Mouse (Mus musculus): Measurements from ENCODE around the gene Rasgrp2. TPM values are rescaled to one million over a fixed set of nuclear protein-coding genes. Genes with fewer than 3 reads are reported as not detected.

The Rasgrp2 gene
- total and polyA plus RNA-seq, 2 experiments from 2014 or later, result 252 to 283 TPM

DNA sequence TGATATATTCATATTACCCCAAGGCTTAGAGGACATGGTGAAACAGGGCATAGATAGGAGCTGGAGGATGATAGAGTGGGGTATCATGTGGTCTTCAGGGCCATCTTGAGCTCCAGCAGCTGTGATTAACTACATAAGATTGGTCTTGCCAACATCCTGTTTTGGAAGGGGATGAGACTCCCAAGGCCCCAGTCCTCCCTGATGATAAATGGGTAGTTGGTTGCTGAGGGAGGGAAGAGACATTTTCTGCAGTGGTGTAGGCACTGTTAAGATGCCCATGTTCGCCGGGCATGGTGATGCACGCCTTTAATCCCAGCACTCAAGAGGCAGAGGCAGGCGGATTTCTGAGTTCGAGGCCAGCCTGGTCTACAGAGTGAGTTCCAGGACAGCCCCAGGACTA is 17.9 kb upstream of the Rasgrp2 start:
- WGBS, result 94% methylated on average over 5 of the region's 5 CpGs
- no peak overlapping the region for H3K4me3 ChIP-seq (ENCODE audit: low read length)
- no peak for TF ChIP-seq CTCF (IDR thresholded peaks at IDR 0.05; ENCODE audit: low read depth)
- peaks cover 4% of the 10 kb centered on the region for H3K4me1 ChIP-seq (ENCODE audit: insufficient read depth, low read length)
- peaks cover 25% of the 10 kb centered on the region for H3K36me3 ChIP-seq (ENCODE audit: insufficient read depth, low read length)
- no peak for DNase-seq (ENCODE audit: low spot score)
- H3K27me3 ChIP-seq (ENCODE audit: insufficient read depth, low read length), result no peaks in the 10 kb centered on the region
- no peak overlapping the region for H3K4me2 ChIP-seq (ENCODE audit: low read depth, low read length)
- no peak overlapping the region for H3K9ac ChIP-seq (replicated peaks; ENCODE audit: low read length)
- H3K27ac ChIP-seq, result no peak overlapping the region
- H3K9me3 ChIP-seq (ENCODE audit: low read length), result no peaks in the 10 kb centered on the region
- no peak for ATAC-seq

DNA sequence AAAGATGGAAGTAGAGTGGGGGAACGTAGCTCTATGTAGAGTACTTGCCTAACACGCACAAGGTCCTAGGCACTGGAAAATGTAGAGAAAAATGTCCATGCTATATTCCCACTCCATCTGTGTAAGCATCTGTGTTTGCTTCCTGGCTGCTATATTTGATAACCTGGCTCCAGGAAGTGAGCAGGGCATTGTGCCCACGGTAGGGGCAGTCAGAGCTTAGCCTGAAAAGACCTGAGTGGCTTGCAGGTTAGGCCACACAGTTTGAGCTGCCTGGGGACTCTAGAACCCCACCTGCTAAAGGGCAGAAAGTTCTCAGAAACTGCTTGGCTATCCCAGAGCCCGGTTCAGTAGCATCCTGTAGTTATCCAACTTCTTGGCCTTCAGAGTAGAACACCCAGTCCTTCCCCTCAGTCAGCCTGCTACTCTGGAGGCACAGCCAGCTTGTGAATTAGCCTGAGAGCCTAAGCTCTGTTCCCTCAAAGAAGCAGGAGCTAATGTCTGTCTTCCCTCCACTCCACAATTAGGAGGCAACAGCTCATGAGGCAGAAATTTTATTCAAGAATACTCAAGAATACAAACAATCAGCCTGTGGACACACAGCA is 16.7 kb upstream of the Rasgrp2 start:
- no peak overlapping the region for H3K4me3 ChIP-seq (ENCODE audit: low read length)
- H3K27ac ChIP-seq, result no peak overlapping the region
- H3K4me1 ChIP-seq (ENCODE audit: insufficient read depth, low read length), result peaks cover 4% of the 10 kb centered on the region
- H3K36me3 ChIP-seq (ENCODE audit: insufficient read depth, low read length), result peaks cover 13% of the 10 kb centered on the region; the same call in 1 of the 2 replicates
- H3K27me3 ChIP-seq (ENCODE audit: insufficient read depth, low read length), result no peaks in the 10 kb centered on the region
- no peak overlapping the region for H3K4me2 ChIP-seq (ENCODE audit: low read depth, low read length)
- 80% methylated on average over 4 of the region's 4 CpGs for WGBS
- ATAC-seq, result no peak
- TF ChIP-seq CTCF (IDR thresholded peaks at IDR 0.05; ENCODE audit: low read depth), result no peak
- no peaks in the 10 kb centered on the region for H3K9me3 ChIP-seq (ENCODE audit: low read length)
- DNase-seq (ENCODE audit: low spot score), result no peak
- H3K9ac ChIP-seq (replicated peaks; ENCODE audit: low read length), result no peak overlapping the region

DNA sequence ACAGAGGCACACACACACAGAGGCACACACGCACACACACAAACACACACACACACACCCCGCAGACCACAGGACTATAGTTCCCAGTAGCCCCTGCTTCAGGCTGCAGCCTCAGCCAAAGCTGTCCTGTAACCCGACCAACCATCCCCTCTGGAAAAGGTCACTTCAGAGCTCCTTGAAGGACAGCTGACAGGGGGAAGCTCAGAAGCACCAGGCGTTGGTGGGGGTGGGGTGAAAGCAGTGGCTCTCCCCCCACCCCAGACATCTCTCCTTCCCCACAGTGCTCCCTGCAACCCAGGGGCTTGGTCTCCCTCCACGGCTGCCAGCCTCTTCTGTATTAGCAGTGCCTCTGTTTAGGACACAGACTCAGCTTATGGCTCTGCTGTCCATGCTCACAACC is 15.7 kb upstream of the Rasgrp2 start:
- peaks cover 4% of the 10 kb centered on the region; the same call in 1 of the 2 replicates for H3K4me1 ChIP-seq (ENCODE audit: insufficient read depth, low read length)
- H3K9me3 ChIP-seq (ENCODE audit: low read length), result no peaks in the 10 kb centered on the region
- no peak overlapping the region for H3K9ac ChIP-seq (replicated peaks; ENCODE audit: low read length)
- no peaks in the 10 kb centered on the region for H3K27me3 ChIP-seq (ENCODE audit: insufficient read depth, low read length)
- no peak for TF ChIP-seq CTCF (IDR thresholded peaks at IDR 0.05; ENCODE audit: low read depth)
- DNase-seq (ENCODE audit: low spot score) (no peak), ATAC-seq (0 out of 2 replicates have a peak, but pooled peaks have one; percentile 21)
- H3K4me3 ChIP-seq (ENCODE audit: low read length), result no peak overlapping the region
- no peak overlapping the region for H3K4me2 ChIP-seq (ENCODE audit: low read depth, low read length)
- 47% methylated on average over 5 of the region's 5 CpGs for WGBS
- H3K27ac ChIP-seq, result peak overlapping the region; percentile 0; the same call in 1 of the 2 replicates
- peaks cover 3% of the 10 kb centered on the region; the same call in 1 of the 2 replicates for H3K36me3 ChIP-seq (ENCODE audit: insufficient read depth, low read length)

DNA sequence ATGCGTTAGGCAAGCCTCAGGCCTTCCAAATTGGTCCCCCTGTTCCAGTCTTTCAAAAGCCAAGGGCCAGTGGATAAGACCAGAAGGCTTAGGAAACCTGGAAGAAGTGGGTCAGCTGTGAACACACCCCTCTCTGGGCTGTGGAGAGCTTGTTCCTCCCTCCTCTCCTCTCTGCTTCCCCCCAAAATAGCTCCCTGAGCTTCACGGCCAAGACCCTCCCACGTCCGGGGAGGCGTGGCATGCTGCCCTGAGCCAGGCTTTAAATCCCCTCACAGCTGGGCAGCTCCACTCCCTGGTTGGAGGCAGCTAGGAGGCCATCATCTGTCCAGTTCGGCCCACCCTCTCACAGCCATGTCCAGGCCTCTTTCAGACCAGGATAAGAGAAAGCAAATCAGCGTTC is 15.0 kb upstream of the Rasgrp2 start, which contains the start of gene Pygm:
Gene Pygm, plus strand, starts transcription at position 272 of the 400 bp plus-strand sequence.
- Histone ChIP-seq H3K4me1 (ENCODE audit: insufficient read depth, low read length) (peaks cover 4% of the 10 kb centered on the region; the same call in 1 of the 2 replicates), H3K9ac (replicated peaks; ENCODE audit: low read length) (no peak within 1 kb of the TSS), H3K4me3 (ENCODE audit: low read length) (no peak within 1 kb of the TSS), H3K9me3 (ENCODE audit: low read length) (no peaks in the 10 kb centered on the region), H3K4me2 (ENCODE audit: low read depth, low read length) (no peak within 1 kb of the TSS), H3K36me3 (ENCODE audit: insufficient read depth, low read length) (no peaks in the 10 kb centered on the region), H3K27ac (peak within 1 kb of the TSS; percentile 0; the same call in 1 of the 2 replicates), H3K27me3 (ENCODE audit: insufficient read depth, low read length) (no peaks in the 10 kb centered on the region)
- 23% methylated on average over 7 of the region's 7 CpGs for WGBS
- peak; percentile 12; the same call in 1 of the 2 replicates for ATAC-seq
- peak; percentile 37 for DNase-seq (ENCODE audit: low spot score)
- TF ChIP-seq CTCF (IDR thresholded peaks at IDR 0.05; ENCODE audit: low read depth), result no peak

DNA sequence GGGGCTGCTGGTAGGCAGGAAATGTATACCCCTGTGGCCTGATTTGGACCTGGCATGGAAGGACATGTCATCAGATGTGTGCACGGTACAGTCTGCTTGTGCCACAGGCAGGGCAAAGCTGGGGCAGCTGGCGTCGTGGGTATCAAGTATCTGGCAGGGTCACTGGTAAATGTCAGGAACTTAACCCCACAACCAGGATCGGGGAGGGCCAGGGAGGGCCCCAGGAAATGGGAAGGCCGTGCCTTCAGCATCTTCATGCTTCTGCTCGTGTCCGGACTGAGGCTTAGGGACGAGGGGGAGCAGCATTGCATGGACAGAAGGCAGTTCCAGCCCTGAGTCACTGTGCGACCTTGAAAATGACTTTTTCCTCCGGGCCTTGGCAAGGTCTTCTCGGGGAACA is 14.2 kb upstream of the Rasgrp2 start:
- Histone ChIP-seq H3K4me1 (ENCODE audit: insufficient read depth, low read length) (peaks cover 4% of the 10 kb centered on the region; the same call in 1 of the 2 replicates), H3K27ac (no peak overlapping the region), H3K4me3 (ENCODE audit: low read length) (no peak overlapping the region), H3K36me3 (ENCODE audit: insufficient read depth, low read length) (no peaks in the 10 kb centered on the region), H3K9ac (replicated peaks; ENCODE audit: low read length) (no peak overlapping the region), H3K9me3 (ENCODE audit: low read length) (no peaks in the 10 kb centered on the region), H3K27me3 (ENCODE audit: insufficient read depth, low read length) (no peaks in the 10 kb centered on the region), H3K4me2 (ENCODE audit: low read depth, low read length) (no peak overlapping the region)
- 79% methylated on average over 11 of the region's 11 CpGs for WGBS
- ATAC-seq (no peak), DNase-seq (ENCODE audit: low spot score) (no peak)
- no peak for TF ChIP-seq CTCF (IDR thresholded peaks at IDR 0.05; ENCODE audit: low read depth)

DNA sequence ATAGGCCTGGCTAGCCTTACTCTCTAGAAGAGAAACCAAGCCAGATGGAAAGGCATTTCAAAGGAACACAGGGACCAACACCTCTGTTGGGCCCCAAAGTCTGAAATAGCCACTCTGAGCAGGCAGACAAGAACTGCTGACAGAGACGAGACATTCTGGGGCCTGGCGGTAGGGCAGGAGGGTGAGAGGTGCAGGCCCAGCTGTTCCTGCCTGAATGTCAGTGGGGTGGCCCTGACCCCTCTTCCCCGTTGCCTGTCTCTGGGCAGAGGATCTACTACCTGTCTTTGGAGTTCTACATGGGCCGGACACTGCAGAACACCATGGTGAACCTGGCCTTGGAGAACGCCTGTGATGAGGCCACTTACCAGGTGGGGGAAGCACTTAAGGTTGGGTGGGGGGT is 13.7 kb upstream of the Rasgrp2 start:
- H3K9ac ChIP-seq (replicated peaks; ENCODE audit: low read length), result no peak overlapping the region
- H3K36me3 ChIP-seq (ENCODE audit: insufficient read depth, low read length), result no peaks in the 10 kb centered on the region
- DNase-seq (ENCODE audit: low spot score) (no peak), ATAC-seq (no peak)
- WGBS, result 82% methylated on average over 5 of the region's 5 CpGs
- TF ChIP-seq CTCF (IDR thresholded peaks at IDR 0.05; ENCODE audit: low read depth), result no peak
- H3K9me3 ChIP-seq (ENCODE audit: low read length), result no peaks in the 10 kb centered on the region
- no peak overlapping the region for H3K4me2 ChIP-seq (ENCODE audit: low read depth, low read length)
- H3K4me1 ChIP-seq (ENCODE audit: insufficient read depth, low read length), result peaks cover 4% of the 10 kb centered on the region; the same call in 1 of the 2 replicates
- no peak overlapping the region for H3K27ac ChIP-seq
- H3K4me3 ChIP-seq (ENCODE audit: low read length), result no peak overlapping the region
- H3K27me3 ChIP-seq (ENCODE audit: insufficient read depth, low read length), result no peaks in the 10 kb centered on the region

DNA sequence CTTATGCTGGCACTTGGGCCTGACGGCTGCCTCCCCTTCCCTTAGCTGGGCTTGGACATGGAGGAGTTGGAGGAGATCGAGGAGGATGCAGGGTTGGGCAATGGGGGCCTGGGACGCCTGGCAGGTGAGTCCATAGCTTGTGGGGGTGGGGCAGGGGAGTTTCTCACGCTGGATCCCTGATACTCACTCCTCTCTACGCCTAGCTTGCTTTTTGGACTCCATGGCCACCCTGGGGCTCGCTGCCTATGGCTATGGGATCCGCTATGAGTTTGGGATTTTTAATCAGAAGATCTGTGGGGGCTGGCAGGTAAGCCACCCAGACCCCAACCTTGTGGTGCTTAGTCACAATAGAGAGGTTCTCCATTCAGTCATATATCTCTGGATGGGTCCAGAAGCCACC is 13.3 kb upstream of the Rasgrp2 start:
- TF ChIP-seq CTCF (IDR thresholded peaks at IDR 0.05; ENCODE audit: low read depth), result no peak
- ATAC-seq, result no peak
- 91% methylated on average over 7 of the region's 7 CpGs for WGBS

More for the DNA sequence above, 13.3 kb upstream of the Rasgrp2 start:
- peaks cover 4% of the 10 kb centered on the region; the same call in 1 of the 2 replicates for H3K4me1 ChIP-seq (ENCODE audit: insufficient read depth, low read length)
- H3K9me3 ChIP-seq (ENCODE audit: low read length), result no peaks in the 10 kb centered on the region
- H3K36me3 ChIP-seq (ENCODE audit: insufficient read depth, low read length), result no peaks in the 10 kb centered on the region
- no peak overlapping the region for H3K4me3 ChIP-seq (ENCODE audit: low read length)
- no peak overlapping the region for H3K27ac ChIP-seq
- H3K9ac ChIP-seq (replicated peaks; ENCODE audit: low read length), result no peak overlapping the region
- no peak overlapping the region for H3K4me2 ChIP-seq (ENCODE audit: low read depth, low read length)
- DNase-seq (ENCODE audit: low spot score), result no peak
- no peaks in the 10 kb centered on the region for H3K27me3 ChIP-seq (ENCODE audit: insufficient read depth, low read length)

All from hindbrain, postnatal 0 days (tissue).